Mouse (Mus musculus) Patski (cell line): ENCODE data around the gene Polr3f. TPM values are rescaled to one million over a fixed set of nuclear protein-coding genes. Genes with fewer than 3 reads are reported as not detected.

ENCODE experiments used
- ATAC-seq: fragments of 100-300 bp; one replicate; pipeline ENCODE4 v1.8.0; 2021
- CTCF ChIA-PET: fragments of 350-600 bp; sonication (Branson Sonifier 250); formaldehyde crosslinking; loops from one replicate; lab custom pipeline; 2022; ENCODE audit warnings: inconsistent platforms; lab: Charles Lee
- POLR2A ChIA-PET: fragments of 350-600 bp; sonication (Branson Sonifier 250); formaldehyde crosslinking; loops from one replicate; lab custom pipeline; 2022; ENCODE audit warnings: antibody characterized with exemption, inconsistent platforms; lab: Charles Lee
- DNase-seq: peaks from one replicate; pipeline ENCODE4 v3.0.0-alpha.2; 2011; ENCODE audit warnings: low read depth, low spot score
- H3K27me3 ChIP-seq: fragments of 371-371 bp; one replicate; pipeline ENCODE4 v1.5.1; 2021
- CTCF ChIP-seq: fragments of 100-300 bp; IDR thresholded peaks from one replicate; pipeline ENCODE4 v1.5.1; 2021
- in situ Hi-C: fragments of 300-500 bp; cut with MboI; formaldehyde crosslinking; loops from 3 replicates; pipeline ENCODE4 v1.11.1; 2018; ENCODE audit warnings: low pct_unique_long_range_greater_than_20kb, mixed read lengths
- polyA plus RNA-seq: library from polyadenylated mRNA; unstranded; gene quantifications from one replicate; pipeline ENCODE4 v1.2.3, GENCODE M21; 2021

Polr3f gene
- 19.8 TPM for polyA plus RNA-seq

- no peaks in the 10 kb centered on the region for H3K27me3 ChIP-seq
- ATAC-seq = peak; percentile 98
- ChIA-PET POLR2A (interaction anchor here (1.0 kb wide), 1 partner anchor 13 kb away, joined by 3 read pairs; no protein-coding TSS in a partner anchor), CTCF (interaction anchor here (1.3 to 1.6 kb wide), 2 partner anchors 9 to 12 kb away, joined by 4 read pairs; no protein-coding TSS in a partner anchor)
- DNase-seq = peak; percentile 91
- in situ Hi-C loops = no loop called here
- TF ChIP-seq CTCF = no peak
Measured at GRCm38 (mm10) chr2:144526981-144527820, at the start of gene Polr3f, which contains the start of gene Dzank1. TSS of gene Polr3f (plus strand) at chr2:144527718. TSS of gene Dzank1 (minus strand) at chr2:144527414.

DNA sequence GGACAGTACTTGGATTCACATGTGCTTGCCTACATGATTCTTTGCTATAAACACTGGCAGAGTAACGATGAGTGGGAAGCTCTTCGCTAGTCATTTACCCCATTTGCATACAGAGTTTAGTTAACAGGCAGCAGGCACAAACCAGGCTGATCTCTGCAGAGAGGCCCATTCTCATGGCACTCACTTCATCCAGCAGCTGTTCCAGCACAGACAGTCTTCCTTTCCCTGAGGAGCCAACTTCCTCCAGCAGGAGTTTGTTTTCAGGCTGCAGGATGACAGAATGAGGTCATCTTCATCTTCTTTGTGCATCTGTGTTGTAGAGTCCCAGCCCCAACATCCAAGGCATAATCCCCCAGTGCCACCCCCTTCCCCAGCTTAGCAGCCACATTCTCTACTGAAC lies 48.1 kb upstream of the Polr3f start:
- ATAC-seq = no peak
- in situ Hi-C loops = no loop called here
- CTCF ChIA-PET = no interaction called here

DNA sequence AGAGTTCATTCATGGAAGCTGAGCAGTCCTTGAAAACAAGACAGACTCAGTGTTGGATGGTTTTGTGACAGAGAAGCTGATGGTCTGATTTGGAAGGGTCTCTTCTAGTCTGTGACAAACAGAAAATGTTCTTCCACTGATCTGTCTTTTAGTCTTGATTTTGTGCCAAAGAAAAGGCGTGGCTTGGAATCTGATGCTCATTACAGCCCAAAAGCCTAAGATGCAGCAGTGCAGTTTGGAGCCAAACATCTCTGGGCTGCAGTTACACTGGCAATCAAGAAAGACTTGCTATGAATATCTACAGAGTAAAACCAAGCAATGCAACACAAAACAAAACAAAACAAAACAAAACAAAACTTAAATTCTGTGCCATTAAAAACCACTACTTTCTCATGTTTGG lies 43.4 kb upstream of the Polr3f start:
- DNase-seq (no peak), ATAC-seq (no peak)
- ChIA-PET POLR2A (no interaction called here), CTCF (no interaction called here)
- no peaks in the 10 kb centered on the region for H3K27me3 ChIP-seq
- TF ChIP-seq CTCF = no peak
- in situ Hi-C loops = no loop called here

More for the DNA sequence above, 48.1 kb upstream of the Polr3f start:
- H3K27me3 ChIP-seq = no peaks in the 10 kb centered on the region
- no peak for DNase-seq
- TF ChIP-seq CTCF = no peak
- POLR2A ChIA-PET = no interaction called here

DNA sequence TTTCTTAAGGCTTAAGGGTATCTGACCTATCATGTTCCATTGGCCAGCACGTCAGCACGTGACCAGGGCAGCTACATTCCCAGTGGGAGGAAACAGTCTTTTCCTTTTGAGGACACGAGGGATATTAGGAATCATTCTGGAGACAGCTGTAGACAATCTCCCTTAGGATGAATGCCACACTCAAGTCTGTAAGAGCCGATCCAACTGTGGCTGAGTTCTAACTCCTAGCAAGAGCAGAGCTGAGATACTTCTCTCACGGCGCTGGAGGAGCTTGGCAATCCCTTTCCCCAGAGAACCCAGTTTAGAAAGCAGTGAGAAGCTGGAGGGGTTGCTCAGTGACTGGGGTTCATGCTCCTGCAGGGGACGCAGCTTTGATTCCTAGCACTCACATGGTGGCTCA lies 42.1 kb upstream of the Polr3f start:
- no peak for TF ChIP-seq CTCF
- DNase-seq (no peak), ATAC-seq (no peak)
- in situ Hi-C loops = no loop called here
- ChIA-PET POLR2A (no interaction called here), CTCF (no interaction called here)
- no peaks in the 10 kb centered on the region for H3K27me3 ChIP-seq

DNA sequence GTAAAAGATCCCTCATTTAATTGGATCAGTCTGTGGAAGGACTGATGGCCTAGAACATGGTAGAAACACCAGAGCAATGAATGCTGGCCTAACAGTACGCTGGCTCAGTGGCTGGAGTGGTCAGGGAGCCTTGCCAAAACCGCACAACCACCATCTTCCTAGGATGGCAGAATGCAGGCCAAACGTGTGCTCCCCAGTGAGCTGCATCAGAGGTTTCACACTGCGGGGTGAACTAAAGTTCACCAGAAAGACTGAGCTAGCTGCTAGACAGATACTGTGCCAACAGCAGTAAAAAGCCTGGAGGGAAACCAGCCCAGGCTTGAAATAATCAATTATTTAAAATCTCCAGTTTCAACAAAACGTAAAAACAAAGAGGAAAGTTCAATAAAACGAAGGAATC lies 40.0 kb upstream of the Polr3f start:
- in situ Hi-C loops = no loop called here
- no peak for DNase-seq
- ATAC-seq = no peak
- CTCF ChIA-PET = no interaction called here
- no peaks in the 10 kb centered on the region for H3K27me3 ChIP-seq
- no peak for TF ChIP-seq CTCF
- POLR2A ChIA-PET = no interaction called here

- TF ChIP-seq CTCF = no peak
- H3K27me3 ChIP-seq = no peaks in the 10 kb centered on the region
- ATAC-seq = no peak
- POLR2A ChIA-PET = no interaction called here
- in situ Hi-C loops = no loop called here
- CTCF ChIA-PET = no interaction called here
- no peak for DNase-seq
Measured at GRCm38 (mm10) chr2:144489342-144489741, 38.2 kb upstream of the Polr3f start.

DNA sequence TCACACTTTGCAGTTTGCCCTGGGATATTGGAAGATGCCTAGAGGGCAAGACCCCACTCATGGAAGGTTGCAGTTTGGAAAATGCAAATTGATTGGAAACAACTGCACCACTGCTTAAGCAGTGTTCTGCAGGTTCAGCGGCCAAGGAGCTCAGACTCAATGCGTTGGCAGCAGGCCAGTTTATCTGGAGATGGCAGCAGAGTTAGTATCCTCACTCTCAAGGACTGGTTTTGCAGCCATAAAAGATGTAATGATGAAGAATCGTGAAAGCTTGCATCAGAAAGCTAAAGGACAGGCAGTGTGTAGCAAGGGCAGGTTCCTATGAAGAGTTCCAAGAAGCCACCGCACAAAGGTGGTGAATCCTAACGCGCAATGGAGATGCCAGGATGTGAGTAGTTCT lies 25.4 kb upstream of the Polr3f start:
- ATAC-seq (no peak), DNase-seq (no peak)
- POLR2A ChIA-PET = no interaction called here
- H3K27me3 ChIP-seq = no peaks in the 10 kb centered on the region
- CTCF ChIA-PET = no interaction called here
- in situ Hi-C loops = no loop called here
- no peak for TF ChIP-seq CTCF

DNA sequence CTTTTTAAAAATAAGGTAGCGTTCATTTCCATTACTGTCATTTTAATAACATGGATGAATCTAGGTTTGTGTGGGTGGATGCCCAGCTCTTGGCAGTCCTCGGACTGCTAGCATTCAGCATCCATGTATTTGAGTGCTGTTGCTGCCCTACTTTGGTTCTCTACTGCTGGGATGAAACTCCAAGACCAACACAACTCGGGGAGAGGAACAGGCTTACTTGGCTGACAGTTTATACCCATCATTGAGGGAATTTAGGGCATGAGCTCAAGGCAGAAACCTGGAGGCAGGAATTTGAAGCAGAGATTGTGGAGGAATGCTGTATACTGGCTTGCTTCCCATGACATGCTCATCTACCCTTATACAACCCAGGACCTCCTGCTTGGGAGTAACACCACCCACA lies 12.9 kb upstream of the Polr3f start:
- no peak for TF ChIP-seq CTCF
- CTCF ChIA-PET = no interaction called here
- no peaks in the 10 kb centered on the region for H3K27me3 ChIP-seq
- DNase-seq (no peak), ATAC-seq (no peak)
- POLR2A ChIA-PET = no interaction called here
- in situ Hi-C loops = no loop called here

DNA sequence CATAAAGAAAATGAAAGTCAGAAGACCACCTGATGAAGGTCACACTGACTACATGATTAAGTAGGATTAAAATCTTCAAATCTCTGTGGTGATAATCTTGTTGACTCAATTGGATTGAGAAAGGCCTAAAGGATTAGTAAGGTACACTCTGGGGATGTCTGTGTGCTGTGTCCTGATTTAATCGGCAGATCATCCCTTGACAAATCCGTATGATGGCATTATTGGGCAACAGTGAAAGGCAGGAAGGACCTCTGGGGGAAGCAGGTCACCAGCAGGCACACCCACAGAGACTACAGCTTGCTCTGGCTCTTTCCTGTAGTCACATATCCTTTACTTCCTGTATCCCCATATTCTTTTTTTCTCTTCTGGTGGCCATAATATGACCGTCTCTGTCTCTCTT lies 7.7 kb upstream of the Polr3f start:
- TF ChIP-seq CTCF = no peak
- ATAC-seq = no peak
- CTCF ChIA-PET = no interaction called here
- H3K27me3 ChIP-seq = no peaks in the 10 kb centered on the region
- in situ Hi-C loops = no loop called here
- POLR2A ChIA-PET = no interaction called here
- no peak for DNase-seq

- ChIA-PET CTCF (interaction anchor here (1.6 kb wide), 1 partner anchor 8 kb away, joined by 4 read pairs; no protein-coding TSS in a partner anchor), POLR2A (no interaction called here)
- TF ChIP-seq CTCF = no peak
- in situ Hi-C loops = no loop called here
- H3K27me3 ChIP-seq = no peaks in the 10 kb centered on the region
- no peak for ATAC-seq
- DNase-seq = no peak
Measured at GRCm38 (mm10) chr2:144525856-144526255, 1.7 kb upstream of the Polr3f start.

GRCm38 (mm10) chr2:144527821-144528174 lies 280 bp downstream of the Polr3f start:
- ChIA-PET CTCF (interaction anchor here (1.3 kb wide), 1 partner anchor 11 kb away, joined by 4 read pairs; no protein-coding TSS in a partner anchor), POLR2A (no interaction called here)
- DNase-seq (no peak), ATAC-seq (peak; percentile 13)
- in situ Hi-C loops = no loop called here
- no peak for TF ChIP-seq CTCF
- no peaks in the 10 kb centered on the region for H3K27me3 ChIP-seq
